Mouse (Mus musculus) stomach, postnatal 0 days (tissue): ENCODE results near the gene Csrp3. TPM values are rescaled to one million over a fixed set of nuclear protein-coding genes. Genes with fewer than 3 reads are reported as not detected.

Experiments used
- ATAC-seq: fragments of 200-750 bp; cut with Nextera tagmentation; 2 replicates; pipeline ENCODE4 v1.8.0; 2017; ENCODE audit not compliant: low FRiP score, low TSS enrichment
- DNase-seq: peaks from one replicate; pipeline ENCODE4 v3.0.0-alpha.2; 2016; ENCODE audit warnings: low spot score
- H3K27ac ChIP-seq: fragments of 300-500 bp; sonication (generic); replicated peaks from 2 replicates; pipeline ENCODE4 v1.5.1; 2014; ENCODE audit warnings: mild to moderate bottlenecking, control low read depth
- H3K27me3 ChIP-seq: fragments of 300-500 bp; sonication (generic); 2 replicates; pipeline ENCODE4 v1.6.1; 2014; ENCODE audit warnings: low read length; ENCODE audit not compliant: control insufficient read depth, insufficient read depth
- H3K36me3 ChIP-seq: fragments of 300-500 bp; sonication (generic); 2 replicates; pipeline ENCODE4 v1.6.1; 2014; ENCODE audit warnings: low read length, mixed read lengths; ENCODE audit not compliant: control insufficient read depth, insufficient read depth
- H3K4me1 ChIP-seq: fragments of 300-500 bp; sonication (generic); replicated peaks from 2 replicates; pipeline ENCODE4 v1.6.1; 2014; ENCODE audit warnings: antibody characterized with exemption; ENCODE audit not compliant: control insufficient read depth, insufficient read depth
- H3K4me2 ChIP-seq: fragments of 300-500 bp; sonication (generic); replicated peaks from 2 replicates; pipeline ENCODE4 v1.6.1; 2014; ENCODE audit warnings: low read depth, mild to moderate bottlenecking, control low read depth, moderate library complexity
- H3K4me3 ChIP-seq: fragments of 300-500 bp; sonication (generic); 2 replicates; pipeline ENCODE4 v1.5.1; 2014; ENCODE audit warnings: low read depth, low read length, control low read depth
- H3K9ac ChIP-seq: fragments of 300-500 bp; sonication (generic); 2 replicates; pipeline ENCODE4 v1.6.1; 2014; ENCODE audit warnings: mild to moderate bottlenecking, low read length, control low read depth, mixed read lengths
- H3K9me3 ChIP-seq: fragments of 300-500 bp; sonication (generic); 2 replicates; pipeline ENCODE4 v1.6.1; 2016; ENCODE audit warnings: low read length; ENCODE audit not compliant: control insufficient read depth
- CTCF ChIP-seq: IDR thresholded peaks from 2 replicates; pipeline ENCODE4 v1.5.1; 2016; ENCODE audit warnings: antibody characterized with exemption, low read depth, mild to moderate bottlenecking, moderate library complexity
- EP300 ChIP-seq: optimal IDR thresholded peaks from 2 replicates; pipeline ENCODE3; 2016; ENCODE audit warnings: antibody characterized with exemption
- WGBS: fragments of 180-500 bp; shearing (Covaris S2); extraction: QIAGEN DNeasy Blood & Tissue Kit; methylation state at CpG from one replicate; pipeline ENCODE4 v1.1.7; 2014; 5-methylcytosine and 5-hydroxymethylcytosine counted together
- polyA plus RNA-seq: library from polyadenylated mRNA; unstranded; fragments of >200 nt; fragmentation: Nextera tagmentation; extraction: Ambion mirVana; gene quantifications from 2 replicates; pipeline ENCODE4 v1.2.1, GENCODE M21; 2015

Gene Csrp3
- polyA plus RNA-seq, 1 experiment from 2014 or later, result 0.22 TPM

DNA sequence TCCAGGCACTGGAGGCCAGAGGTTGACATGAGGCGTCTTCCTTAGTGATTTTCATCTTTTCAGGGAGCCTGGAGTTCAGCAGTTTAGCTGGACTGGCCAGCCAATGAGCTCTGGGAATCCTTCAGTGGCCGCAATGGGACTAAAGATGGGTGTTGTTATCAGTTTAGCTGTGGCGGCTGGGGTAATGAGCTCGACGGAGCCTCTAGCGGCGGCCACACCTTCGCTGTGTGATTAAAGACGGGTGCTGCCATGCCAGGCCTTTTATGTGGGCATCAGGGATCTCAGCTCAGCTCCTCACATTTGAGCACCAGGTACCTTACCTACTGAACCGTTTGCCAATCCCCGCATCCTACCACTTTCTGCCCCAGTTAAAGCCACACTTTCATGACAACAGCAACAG lies 23.5 kb upstream of the Csrp3 start:
- no peak for DNase-seq
- no peak for ATAC-seq
- Histone ChIP-seq H3K36me3 (peaks cover 25% of the 10 kb centered on the region), H3K9me3 (no peaks in the 10 kb centered on the region), H3K4me3 (no peak overlapping the region), H3K9ac (no peak overlapping the region), H3K4me2 (no peak overlapping the region), H3K27me3 (no peaks in the 10 kb centered on the region), H3K27ac (no peak overlapping the region), H3K4me1 (no peaks in the 10 kb centered on the region)
- WGBS, result 87% methylated on average over 11 of the region's 11 CpGs
- no peak for TF ChIP-seq CTCF
- no peak for TF ChIP-seq EP300

DNA sequence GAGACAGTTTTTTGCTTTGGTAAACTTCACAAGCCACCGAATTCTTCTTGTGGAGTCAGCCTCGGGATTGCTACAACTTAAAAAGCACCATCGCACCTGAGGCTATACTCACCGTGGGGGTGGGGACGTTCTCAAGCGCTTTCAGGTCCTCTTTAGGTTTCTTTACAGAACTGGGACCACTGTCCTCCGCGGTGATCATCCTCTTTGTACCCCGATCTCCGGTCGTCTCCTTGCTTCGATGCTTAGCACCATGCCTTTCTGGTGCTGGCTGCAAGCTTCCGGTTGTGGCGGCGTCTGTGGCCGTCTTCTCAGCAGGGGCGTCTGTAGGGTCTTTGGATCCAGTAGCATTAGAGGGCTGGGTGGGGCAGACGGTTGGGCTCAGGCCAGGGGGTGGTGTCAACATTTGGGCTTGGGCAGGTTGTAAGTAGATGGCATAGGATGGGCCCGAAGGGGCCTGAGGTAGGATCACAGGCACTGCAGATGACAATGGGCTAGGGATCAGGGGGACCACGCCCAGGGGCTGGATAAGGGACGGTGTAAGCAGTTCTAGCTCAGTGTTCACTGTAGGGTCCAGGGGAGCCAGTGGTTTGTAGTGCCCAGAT lies 22.8 kb upstream of the Csrp3 start:
- 94% methylated on average over 21 of the region's 21 CpGs for WGBS
- TF ChIP-seq EP300 (no peak), CTCF (no peak)
- Histone ChIP-seq H3K27me3 (no peaks in the 10 kb centered on the region), H3K4me1 (no peaks in the 10 kb centered on the region), H3K9me3 (no peaks in the 10 kb centered on the region), H3K36me3 (peaks cover 23% of the 10 kb centered on the region), H3K27ac (no peak overlapping the region), H3K4me2 (no peak overlapping the region), H3K9ac (no peak overlapping the region), H3K4me3 (no peak overlapping the region)
- DNase-seq, result no peak
- no peak for ATAC-seq

DNA sequence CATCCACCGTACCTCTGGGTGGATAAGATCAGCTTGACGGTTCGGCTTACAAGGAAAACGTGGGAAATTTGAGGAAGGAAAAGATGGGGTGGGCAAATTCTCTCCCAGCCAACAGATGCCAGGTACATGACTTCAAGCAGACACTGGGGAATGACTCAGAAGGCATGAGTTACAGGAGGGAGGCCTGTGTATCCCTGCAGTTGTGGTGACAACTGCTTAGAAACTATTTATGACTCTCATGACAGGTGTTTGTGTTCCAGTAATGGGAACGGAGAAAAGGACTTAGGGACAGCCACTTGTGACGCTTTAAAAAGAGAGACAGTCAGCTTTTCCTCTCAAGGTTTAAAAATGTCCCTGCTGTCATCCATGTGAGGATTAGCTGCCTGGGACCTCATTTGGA lies 22.3 kb upstream of the Csrp3 start:
- Histone ChIP-seq H3K9me3 (no peaks in the 10 kb centered on the region), H3K4me1 (no peaks in the 10 kb centered on the region), H3K9ac (no peak overlapping the region), H3K27ac (no peak overlapping the region), H3K4me3 (no peak overlapping the region), H3K36me3 (peaks cover 23% of the 10 kb centered on the region), H3K4me2 (no peak overlapping the region), H3K27me3 (no peaks in the 10 kb centered on the region)
- WGBS, result 85% methylated on average over 6 of the region's 6 CpGs
- DNase-seq (no peak), ATAC-seq (no peak)
- no peak for TF ChIP-seq CTCF
- no peak for TF ChIP-seq EP300

DNA sequence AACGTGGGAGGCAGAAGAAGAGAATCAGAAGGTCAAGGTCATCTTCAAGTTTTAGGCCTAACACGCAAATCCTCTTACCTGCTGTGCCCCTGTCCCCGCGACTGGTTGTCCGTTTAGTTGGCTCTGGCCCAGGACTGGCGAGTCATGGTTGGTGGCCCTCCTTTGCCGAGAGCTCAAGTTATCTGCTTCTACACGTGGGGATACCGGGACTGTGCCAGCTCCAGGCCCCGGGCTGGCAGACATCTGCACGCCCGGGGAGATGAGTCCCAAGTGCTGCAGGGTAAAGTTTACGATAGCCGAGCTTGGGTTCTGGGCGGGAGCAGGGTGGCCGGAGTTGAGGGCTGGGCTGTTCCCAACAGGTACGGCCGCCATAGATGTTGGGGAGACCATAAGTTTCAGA lies 19.7 kb upstream of the Csrp3 start:
- no peak overlapping the region for H3K27ac ChIP-seq
- DNase-seq, result no peak

DNA sequence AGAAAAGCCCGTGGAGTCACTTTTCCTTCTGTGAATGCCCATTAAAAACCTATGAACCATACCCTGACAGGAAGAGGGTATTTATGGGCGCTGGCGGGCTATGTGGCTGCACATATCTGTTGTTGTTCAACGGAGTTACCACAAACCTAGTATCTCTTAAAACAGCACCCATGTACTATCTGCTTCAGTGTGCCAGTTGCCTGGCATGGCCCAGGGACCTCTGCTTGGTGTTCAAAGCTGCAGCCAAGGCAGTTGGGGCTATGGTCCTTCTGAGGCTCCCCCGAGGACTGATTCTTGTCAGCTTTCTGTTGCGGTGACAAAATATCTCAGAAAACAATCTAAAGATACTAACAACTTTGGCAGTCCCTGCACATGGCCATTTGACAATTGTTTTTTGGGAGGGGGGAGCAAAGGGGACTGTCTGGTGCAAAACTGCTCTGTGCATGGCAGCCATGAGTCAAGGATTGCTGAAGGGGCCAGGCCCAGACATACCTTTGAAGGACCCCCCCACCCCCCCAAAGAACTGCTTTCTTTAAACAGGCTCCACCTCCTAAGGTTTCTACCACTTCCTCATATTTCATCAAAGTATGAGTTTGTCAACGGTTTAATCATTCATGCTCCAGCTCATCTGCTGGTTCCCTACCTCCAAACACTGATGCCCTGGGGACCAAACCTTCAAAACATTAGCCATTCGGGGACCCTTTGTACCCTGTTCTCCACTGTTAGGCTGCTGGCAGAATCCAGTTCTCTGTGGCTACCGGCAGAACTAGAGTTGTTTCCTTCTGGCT lies 17.0 kb upstream of the Csrp3 start:
- Histone ChIP-seq H3K27ac (no peak overlapping the region), H3K36me3 (peaks cover 7% of the 10 kb centered on the region; the same call in 1 of the 2 replicates), H3K9me3 (no peaks in the 10 kb centered on the region), H3K9ac (no peak overlapping the region), H3K4me2 (no peak overlapping the region), H3K4me3 (no peak overlapping the region), H3K27me3 (no peaks in the 10 kb centered on the region), H3K4me1 (no peaks in the 10 kb centered on the region)
- TF ChIP-seq CTCF, result no peak
- TF ChIP-seq EP300, result no peak
- ATAC-seq (no peak), DNase-seq (no peak)
- WGBS, result 86% methylated on average over 9 of the region's 9 CpGs

More for the DNA sequence above, 19.7 kb upstream of the Csrp3 start:
- TF ChIP-seq CTCF (no peak), EP300 (no peak)
- Histone ChIP-seq H3K4me3 (no peak overlapping the region), H3K9ac (no peak overlapping the region), H3K4me2 (no peak overlapping the region), H3K27me3 (no peaks in the 10 kb centered on the region), H3K9me3 (no peaks in the 10 kb centered on the region), H3K36me3 (peaks cover 14% of the 10 kb centered on the region), H3K4me1 (no peaks in the 10 kb centered on the region)
- WGBS, result 83% methylated on average over 18 of the region's 18 CpGs
- no peak for ATAC-seq

DNA sequence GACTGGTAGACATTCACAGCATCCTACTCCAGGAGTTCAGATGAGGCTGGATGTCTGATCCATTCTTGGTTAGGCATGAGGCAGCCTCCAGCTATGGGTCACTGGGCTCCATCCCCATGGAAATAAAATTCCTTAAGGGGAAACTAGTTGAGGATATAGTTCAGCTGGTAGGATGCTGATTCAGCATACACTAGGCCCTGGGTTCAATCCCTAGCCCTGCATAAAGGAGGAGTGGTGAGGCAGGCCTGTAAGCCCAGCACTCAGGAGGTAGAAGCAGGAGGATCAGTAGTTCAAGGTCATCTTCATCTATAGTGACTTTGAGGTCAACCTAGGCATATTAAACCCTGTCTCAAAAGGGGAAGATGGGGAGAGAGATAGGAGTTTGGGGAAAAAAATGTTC lies 16.4 kb upstream of the Csrp3 start:
- TF ChIP-seq CTCF (no peak), EP300 (no peak)

More for the DNA sequence above, 16.4 kb upstream of the Csrp3 start:
- Histone ChIP-seq H3K4me2 (no peak overlapping the region), H3K9ac (no peak overlapping the region), H3K27me3 (no peaks in the 10 kb centered on the region), H3K4me3 (no peak overlapping the region), H3K9me3 (no peaks in the 10 kb centered on the region), H3K36me3 (peaks cover 5% of the 10 kb centered on the region; the same call in 1 of the 2 replicates), H3K27ac (no peak overlapping the region), H3K4me1 (no peaks in the 10 kb centered on the region)
- no peak for DNase-seq
- no peak for ATAC-seq
